Mouse (Mus musculus) T-cell, adult 66 days (primary cell): Measurements from ENCODE around the gene 2200002D01Rik. TPM values are rescaled to one million over a fixed set of nuclear protein-coding genes. Genes with fewer than 3 reads are reported as not detected.

Experiments
- total RNA-seq, 2 experiments: library from RNA; stranded (reverse); gene quantifications; 3 replicates in 1 of 2; 4 replicates in 1 of 2; pipeline ENCODE4 v1.2.4; 2023

2200002D01Rik gene
- total RNA-seq, result 1 to 10 TPM; 3.1 to 5.9 TPM

GRCm38 (mm10) chr7:29248261-29248841, at the start of gene 2200002D01Rik:
Gene 2200002D01Rik, minus strand, starts transcription at chr7:29248466.

GRCm38 (mm10) chr7:29288942-29289638, 40.8 kb upstream of the 2200002D01Rik start, which contains the start of gene Ppp1r14a:
Gene Ppp1r14a, plus strand, starts transcription at chr7:29289308.

DNA sequence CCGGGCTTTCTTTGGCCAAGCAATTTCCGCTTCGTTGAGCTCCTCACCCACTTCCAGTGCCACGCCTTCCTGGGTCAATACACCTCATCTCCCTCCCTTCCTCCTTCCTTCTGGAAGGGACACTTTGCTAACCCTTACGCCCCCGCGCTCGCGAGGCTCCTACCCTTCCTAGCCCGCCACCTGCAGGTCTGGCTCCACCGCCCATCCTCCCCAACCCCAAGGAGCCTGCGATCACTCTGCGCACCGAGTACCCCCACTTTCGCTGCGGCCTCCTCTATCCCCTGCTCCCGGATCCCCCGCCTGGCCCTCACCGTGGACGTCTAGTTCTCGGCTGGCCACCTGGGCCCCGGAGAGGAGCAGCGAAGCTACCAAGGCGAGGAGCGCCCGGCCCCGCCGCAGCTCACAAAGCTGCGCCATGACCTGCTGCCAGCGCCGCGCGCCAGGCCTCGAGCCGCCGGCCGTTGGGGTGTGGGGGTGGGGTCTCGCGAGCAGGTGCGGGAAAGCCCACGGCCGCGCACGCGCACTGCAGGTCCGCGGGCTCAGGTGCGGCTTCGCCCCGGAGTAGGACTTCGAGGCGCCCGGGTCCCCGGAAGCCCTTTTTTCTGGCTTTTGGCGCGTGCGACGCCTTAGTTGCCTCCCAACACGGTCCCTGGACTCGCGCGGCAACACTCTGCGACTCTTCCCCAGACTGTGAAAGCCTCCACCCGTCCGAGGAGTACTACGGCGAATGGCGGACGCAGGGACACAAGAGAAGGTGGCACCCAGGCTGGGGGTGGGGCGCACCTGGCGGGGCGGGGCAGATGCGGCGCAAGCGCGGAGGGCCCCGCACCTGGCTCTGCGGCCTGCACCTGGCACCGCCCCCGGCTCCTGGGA, 33.2 kb upstream of the 2200002D01Rik start, which contains the start of gene Spint2:
Gene Spint2 (minus strand): TSS at position 712 of the 873 bp plus-strand sequence.

GRCm38 (mm10) chr7:29238019-29238967, 10.0 kb downstream of the 2200002D01Rik start, which contains the start of gene Yif1b:
Gene Yif1b, plus strand, starts transcription at chr7:29238329.

DNA sequence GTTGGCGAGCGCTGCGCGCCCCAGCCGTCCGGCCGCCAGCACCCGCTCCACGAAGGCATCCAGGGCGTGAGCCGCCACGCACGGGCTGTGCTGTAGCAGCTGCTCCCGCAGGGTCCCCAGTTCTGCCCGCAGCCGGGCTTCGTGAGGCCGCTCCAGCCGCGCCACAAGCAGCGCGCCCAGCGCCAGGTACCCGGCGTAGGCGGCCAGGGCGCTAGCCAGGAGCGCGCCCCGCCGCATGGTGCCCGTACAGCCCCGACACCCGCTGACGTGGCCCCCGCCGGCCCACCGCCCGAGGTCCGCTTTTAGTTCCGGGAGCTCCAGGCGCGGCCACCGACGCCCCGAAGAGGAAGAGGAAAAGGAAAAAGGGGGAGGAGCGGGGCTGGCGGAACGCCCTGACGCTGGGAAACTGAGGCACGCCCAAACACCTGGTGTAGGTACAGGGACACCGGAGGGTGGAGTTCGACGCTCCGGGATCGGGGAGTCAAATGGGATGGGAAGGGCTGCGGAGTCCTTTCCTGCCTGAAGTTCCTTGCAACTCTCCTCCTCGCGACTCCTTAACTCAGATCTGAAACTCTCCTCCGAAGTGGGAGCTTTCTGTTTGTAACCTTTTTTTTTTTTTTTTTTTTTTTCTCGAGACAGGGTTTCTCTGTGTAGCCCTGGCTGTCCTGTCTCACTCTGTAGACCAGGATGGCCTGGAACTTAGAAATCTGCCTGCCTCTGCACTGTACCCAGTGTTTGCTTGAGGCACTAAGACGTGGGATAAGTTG, 15.8 kb downstream of the 2200002D01Rik start, which contains the start of gene Kcnk6:
Gene Kcnk6 (minus strand): TSS at position 269 of the 767 bp plus-strand sequence.

DNA sequence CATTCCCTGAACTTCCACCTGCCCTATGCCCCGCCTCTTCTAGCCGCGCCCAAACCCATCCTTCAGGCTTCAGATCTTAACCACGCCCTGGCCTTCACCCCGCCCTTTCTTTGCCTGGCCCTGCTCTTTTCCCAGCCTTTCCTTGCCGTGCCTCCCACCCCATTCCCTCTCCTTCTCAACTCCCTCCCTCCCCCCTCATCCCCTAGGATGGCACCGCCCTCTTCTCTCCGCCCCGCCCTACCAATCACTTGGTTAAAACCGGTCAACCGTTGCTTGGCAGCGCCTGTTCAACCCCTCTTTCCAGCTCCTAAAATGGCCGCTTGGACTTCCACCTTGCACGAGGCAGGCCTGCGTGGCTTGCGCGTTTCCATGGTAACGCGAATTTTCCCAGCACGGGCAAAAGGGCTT, 34.6 kb downstream of the 2200002D01Rik start, which contains the start of gene Catsperg1:
Gene Catsperg1 (minus strand): TSS at position 361 of the 408 bp plus-strand sequence.

Other genes with a start within 250 kb of the 2200002D01Rik start
- under 1 TPM; 0.03 TPM for gene Ryr1, start 123.3 kb downstream of the 2200002D01Rik start, total RNA-seq
- 1 to 10 TPM; 2.1 to 2.3 TPM for gene Rasgrp4, start 113.6 kb downstream of the 2200002D01Rik start, total RNA-seq
- 10 to 100 TPM; 35.8 to 38.2 TPM for gene Fam98c, start 92.2 kb downstream of the 2200002D01Rik start, total RNA-seq
- gene Ggn, start 78.3 kb downstream of the 2200002D01Rik start, total RNA-seq, result not detected
- gene Spred3, start 78.1 kb downstream of the 2200002D01Rik start, total RNA-seq, result 1 to 10 TPM; 1.3 to 4.0 TPM
- gene Psmd8, start 67.8 kb downstream of the 2200002D01Rik start, total RNA-seq, result 100 to 1,000 TPM; 133 to 146 TPM
- gene Catsperg1, start 34.4 kb downstream of the 2200002D01Rik start, total RNA-seq, result under 1 TPM; 0.67 to 0.89 TPM
- gene Kcnk6, start 16.0 kb downstream of the 2200002D01Rik start, total RNA-seq, result 1 to 10 TPM in 1 of 2 experiments, under 1 TPM in 1; 0.50 to 1.2 TPM
- gene Yif1b, start 10.1 kb downstream of the 2200002D01Rik start, total RNA-seq, result 10 to 100 TPM; 23.8 to 24.2 TPM
- gene Spint2, start 33.4 kb upstream of the 2200002D01Rik start, total RNA-seq, result 10 to 100 TPM; 72.2 to 76.1 TPM
- not detected for gene Ppp1r14a, start 40.8 kb upstream of the 2200002D01Rik start, total RNA-seq
- not detected for gene Dpf1, start 55.5 kb upstream of the 2200002D01Rik start, total RNA-seq